Mouse (Mus musculus) heart, embryonic 14.5 days (tissue): ENCODE results near the gene Ckap4. TPM values are rescaled to one million over a fixed set of nuclear protein-coding genes. Genes with fewer than 3 reads are reported as not detected.
"Not testable (repeated sequence)": the region's sequence is repeated elsewhere in the genome, so short reads cannot be mapped to it uniquely, and the experiment has no call there.

Experiments used
- ATAC-seq: fragments of 200-750 bp; cut with Nextera tagmentation; 2 replicates; pipeline ENCODE4 v1.8.0; 2017; ENCODE audit warnings: low read depth, moderate TSS enrichment; ENCODE audit not compliant: insufficient number of reproducible peaks, insufficient read depth, low FRiP score
- H3K27ac ChIP-seq, 2 experiments: fragments of 200-500 bp in 1 of 2; fragments of 300-500 bp in 1 of 2; sonication (generic) in 1 of 2; replicated peaks in 1 of 2; 2 replicates each; pipeline ENCODE4 v1.5.1; 2012 to 2014; ENCODE audit warnings: low read depth in 2 of 2, low read length in 2 of 2, control low read depth in 1 of 2, mild to moderate bottlenecking in 1 of 2, mixed read lengths in 1 of 2; ENCODE audit not compliant: control insufficient read depth in 1 of 2, insufficient read depth in 1 of 2
- H3K27me3 ChIP-seq: fragments of 300-500 bp; sonication (generic); 2 replicates; pipeline ENCODE4 v1.6.1; 2014; ENCODE audit warnings: mild to moderate bottlenecking, low read length, control low read depth; ENCODE audit not compliant: control insufficient read depth, insufficient read depth
- H3K36me3 ChIP-seq: fragments of 300-500 bp; sonication (generic); 2 replicates; pipeline ENCODE4 v1.6.1; 2014; ENCODE audit warnings: mild to moderate bottlenecking, control low read depth, low read length, mixed read lengths; ENCODE audit not compliant: control insufficient read depth, insufficient read depth
- H3K4me1 ChIP-seq, 2 experiments: fragments of 200-500 bp in 1 of 2; fragments of 300-500 bp in 1 of 2; sonication (generic) in 1 of 2; 2 replicates each; pipeline ENCODE4 v1.6.1; 2012 to 2014; ENCODE audit warnings: low read length in 2 of 2, control low read depth in 1 of 2, mixed read lengths in 1 of 2; ENCODE audit not compliant: control insufficient read depth in 2 of 2, insufficient read depth in 2 of 2
- H3K4me2 ChIP-seq: fragments of 300-500 bp; sonication (generic); 2 replicates; pipeline ENCODE4 v1.6.1; 2014; ENCODE audit warnings: mild to moderate bottlenecking, low read length
- H3K4me3 ChIP-seq, 2 experiments: fragments of 200-500 bp in 1 of 2; fragments of 300-500 bp in 1 of 2; sonication (generic) in 1 of 2; 2 replicates each; pipeline ENCODE4 v1.5.1; 2012 to 2014; ENCODE audit warnings: low read length in 2 of 2, mild to moderate bottlenecking in 2 of 2, control low read depth in 1 of 2, low read depth in 1 of 2, moderate library complexity in 1 of 2; ENCODE audit not compliant: control insufficient read depth in 1 of 2, insufficient read depth in 1 of 2
- H3K9ac ChIP-seq: fragments of 300-500 bp; sonication (generic); 2 replicates; pipeline ENCODE4 v1.6.1; 2014; ENCODE audit warnings: mild to moderate bottlenecking, low read length
- H3K9me3 ChIP-seq: fragments of 300-500 bp; sonication (generic); 2 replicates; pipeline ENCODE4 v1.6.1; 2016; ENCODE audit warnings: low read length, control low read depth; ENCODE audit not compliant: control insufficient read depth
- WGBS: fragments of 180-500 bp; shearing (Covaris S2); extraction: QIAGEN DNeasy Blood & Tissue Kit; methylation state at CpG from one replicate; pipeline ENCODE4 v1.1.7; 2014; 5-methylcytosine and 5-hydroxymethylcytosine counted together
- polyA plus RNA-seq: library from polyadenylated mRNA; unstranded; fragments of >200 nt; fragmentation: Nextera tagmentation; extraction: Ambion mirVana; gene quantifications from 2 replicates; pipeline ENCODE4 v1.2.1, GENCODE M21; 2014

Ckap4 gene
- polyA plus RNA-seq, 1 experiment from 2014 or later, result 116 TPM

GRCm38 (mm10) chr10:84516414-84516927 lies 17.4 kb downstream of the Ckap4 start:
- Histone ChIP-seq H3K4me2 (no peak overlapping the region), H3K4me3 (no peak overlapping the region), H3K27ac (no peak overlapping the region), H3K4me1 (peaks cover 4 to 6% of the 10 kb centered on the region in 2 experiments; a peak in 2 of 4 replicates), H3K9ac (no peak overlapping the region; the same call in 1 of the 2 replicates), H3K36me3 (no peaks in the 10 kb centered on the region), H3K27me3 (no peaks in the 10 kb centered on the region), H3K9me3 (no peaks in the 10 kb centered on the region)
- ATAC-seq, result no peak
- WGBS, result 50% methylated on average over 11 of the region's 11 CpGs

GRCm38 (mm10) chr10:84515980-84516379 lies 17.9 kb downstream of the Ckap4 start:
- not testable (repeated sequence) for H3K4me2 ChIP-seq, H3K9ac ChIP-seq, H3K36me3 ChIP-seq, H3K27ac ChIP-seq, H3K4me1 ChIP-seq, H3K27me3 ChIP-seq, H3K9me3 ChIP-seq, H3K4me3 ChIP-seq, ATAC-seq
- 50% methylated on average over 1 of the region's 1 CpGs for WGBS

- Histone ChIP-seq H3K4me2 (no peak overlapping the region), H3K9me3 (no peaks in the 10 kb centered on the region), H3K36me3 (no peaks in the 10 kb centered on the region), H3K4me3 (no peak overlapping the region), H3K27me3 (no peaks in the 10 kb centered on the region), H3K9ac (no peak overlapping the region), H3K27ac (no peak overlapping the region), H3K4me1 (peaks cover 4 to 6% of the 10 kb centered on the region in 2 experiments; a peak in 2 of 4 replicates)
- no peak for ATAC-seq
- 22% methylated on average over 3 of the region's 3 CpGs for WGBS
Measured at GRCm38 (mm10) chr10:84515512-84515950, 18.3 kb downstream of the Ckap4 start.

GRCm38 (mm10) chr10:84514038-84514578 lies 19.8 kb downstream of the Ckap4 start:
- ATAC-seq, result no peak
- Histone ChIP-seq H3K36me3 (no peaks in the 10 kb centered on the region), H3K9me3 (no peaks in the 10 kb centered on the region), H3K4me1 (peaks cover 4 to 6% of the 10 kb centered on the region in 2 experiments; a peak in 2 of 4 replicates), H3K27me3 (no peaks in the 10 kb centered on the region), H3K9ac (no peak overlapping the region), H3K4me2 (no peak overlapping the region), H3K4me3 (no peak overlapping the region), H3K27ac (no peak overlapping the region)
- 45% methylated on average over 5 of the region's 5 CpGs for WGBS

GRCm38 (mm10) chr10:84512766-84513165 lies 21.1 kb downstream of the Ckap4 start:
- no peaks in the 10 kb centered on the region for H3K9me3 ChIP-seq
- H3K4me1 ChIP-seq, result peaks cover 4 to 6% of the 10 kb centered on the region in 2 experiments; a peak in 2 of 4 replicates
- no peak overlapping the region for H3K4me3 ChIP-seq
- no peaks in the 10 kb centered on the region for H3K27me3 ChIP-seq
- H3K9ac ChIP-seq, result no peak overlapping the region
- H3K4me2 ChIP-seq, result no peak overlapping the region
- no peak for ATAC-seq
- no peak overlapping the region for H3K27ac ChIP-seq
- no peaks in the 10 kb centered on the region for H3K36me3 ChIP-seq

GRCm38 (mm10) chr10:84508603-84509002 lies 25.3 kb downstream of the Ckap4 start:
- Histone ChIP-seq H3K4me3 (no peak overlapping the region), H3K4me1 (no peaks in the 10 kb centered on the region), H3K27ac (no peak overlapping the region), H3K9ac (no peak overlapping the region), H3K27me3 (no peaks in the 10 kb centered on the region), H3K36me3 (no peaks in the 10 kb centered on the region), H3K4me2 (no peak overlapping the region), H3K9me3 (0 out of 2 replicates have a peak, but pooled peaks cover 7% of the 10 kb centered on the region)
- no peak for ATAC-seq
- 84% methylated on average over 1 of the region's 1 CpGs for WGBS

GRCm38 (mm10) chr10:84498867-84499266 lies 35.0 kb downstream of the Ckap4 start:
- Histone ChIP-seq H3K4me2 (no peak overlapping the region), H3K27me3 (no peaks in the 10 kb centered on the region), H3K9me3 (no peaks in the 10 kb centered on the region), H3K36me3 (no peaks in the 10 kb centered on the region), H3K27ac (no peak overlapping the region), H3K4me3 (no peak overlapping the region), H3K4me1 (peaks cover 6 to 15% of the 10 kb centered on the region in 2 experiments; a peak in 3 of 4 replicates), H3K9ac (no peak overlapping the region)
- 19% methylated on average over 2 of the region's 2 CpGs for WGBS
- ATAC-seq, result no peak

- H3K4me3 ChIP-seq, result no peak overlapping the region
- WGBS, result 66% methylated on average over 2 of the region's 2 CpGs
Measured at GRCm38 (mm10) chr10:84496805-84497204, 37.1 kb downstream of the Ckap4 start.

More at GRCm38 (mm10) chr10:84496805-84497204, 37.1 kb downstream of the Ckap4 start:
- Histone ChIP-seq H3K4me2 (no peak overlapping the region), H3K27ac (no peak overlapping the region), H3K27me3 (no peaks in the 10 kb centered on the region), H3K9me3 (no peaks in the 10 kb centered on the region), H3K4me1 (peaks cover 8 to 15% of the 10 kb centered on the region in 2 experiments; a peak in 3 of 4 replicates), H3K36me3 (no peaks in the 10 kb centered on the region), H3K9ac (no peak overlapping the region)
- ATAC-seq, result no peak
